Mouse (Mus musculus): Measurements from ENCODE around the gene Ush1g.

Ush1g gene

GRCm38 (mm10) chr11:115289885-115290284, 32.0 kb downstream of the Ush1g start:
- no peak for DNase-seq (ENCODE audit: low spot score in 2 of 2)

DNA sequence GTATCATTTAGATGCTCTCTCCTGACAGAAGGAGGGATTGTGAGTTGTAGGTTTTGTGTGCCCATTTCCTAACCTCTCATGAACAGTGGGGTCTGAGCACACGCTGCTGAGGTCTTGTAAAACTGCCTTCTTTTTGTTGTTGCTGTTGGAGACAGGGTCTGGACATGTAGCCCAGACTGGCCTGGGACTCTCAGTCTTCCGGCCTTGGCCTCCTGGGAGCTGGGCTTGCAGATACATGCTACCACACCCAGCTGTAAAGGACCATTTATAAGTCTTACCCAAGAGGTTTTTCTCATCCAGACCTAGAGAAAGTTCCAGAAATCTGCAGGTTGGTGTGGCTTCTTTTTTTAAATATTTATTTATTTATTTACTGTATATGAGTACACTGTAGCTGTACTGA, 33.5 kb downstream of the Ush1g start:
- no peak for DNase-seq (ENCODE audit: low spot score in 2 of 2)

- no peak for DNase-seq (ENCODE audit: low spot score in 2 of 2)
These were observed 34.5 kb downstream of the Ush1g start for GRCm38 (mm10) chr11:115287386-115287785.

GRCm38 (mm10) chr11:115286201-115286993, 35.4 kb downstream of the Ush1g start:
- DNase-seq (ENCODE audit: low spot score in 2 of 2): no peak

DNA sequence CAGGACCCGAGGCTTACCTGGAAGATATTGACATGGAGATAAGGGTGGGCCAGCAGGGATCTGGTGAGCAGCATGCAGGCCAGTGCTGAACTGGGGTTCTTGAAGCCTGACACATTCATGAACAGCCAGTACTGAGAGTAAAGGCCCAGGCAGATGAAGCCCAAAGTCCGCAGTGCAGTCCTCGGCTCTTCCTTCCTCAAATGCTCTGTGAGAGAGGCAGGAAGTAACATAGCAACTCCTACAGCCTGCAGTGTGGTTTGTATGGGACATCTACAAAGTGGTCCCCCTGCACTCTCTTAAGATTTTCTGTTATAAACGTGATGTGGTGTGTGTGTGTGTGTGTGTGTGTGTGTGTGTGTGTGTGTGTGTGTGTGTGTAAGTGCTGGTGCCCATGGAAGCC, 36.6 kb downstream of the Ush1g start:
- DNase-seq (ENCODE audit: low spot score in 2 of 2): no peak

DNA sequence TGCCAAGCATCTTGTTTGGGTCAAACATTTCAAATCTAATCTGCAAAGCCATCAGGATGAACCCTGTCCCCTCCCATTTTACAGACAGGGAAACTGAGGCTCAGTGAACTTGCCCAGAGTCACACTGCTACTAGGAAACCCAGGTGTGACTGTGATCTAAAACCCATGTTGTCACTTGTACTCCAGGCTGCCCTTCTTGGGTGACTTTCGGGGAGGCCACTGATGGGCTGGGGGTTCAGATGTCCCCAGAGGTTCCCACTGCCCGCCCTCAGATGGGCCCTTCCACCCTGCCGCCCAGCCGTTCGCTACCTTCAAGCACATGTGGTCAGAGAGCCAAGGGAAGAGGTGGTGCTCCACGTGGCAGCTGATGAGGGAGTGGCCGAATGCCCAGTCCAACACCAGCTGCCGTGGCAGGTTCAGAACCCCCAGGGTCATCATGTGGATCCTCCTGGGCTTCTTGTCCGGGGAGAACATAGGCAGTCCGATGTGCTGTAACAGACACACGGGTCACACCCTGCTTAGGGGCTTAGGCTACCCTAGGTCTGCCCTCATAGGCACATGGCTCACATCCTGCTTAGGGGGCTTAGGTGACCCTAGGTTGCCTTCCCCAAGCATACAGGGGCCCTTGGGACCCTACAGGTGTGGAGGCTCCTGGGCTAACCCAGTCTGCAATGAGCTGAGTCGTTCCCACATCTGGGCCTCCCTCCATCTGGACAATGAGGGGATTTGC, 37.8 kb downstream of the Ush1g start:
- no peak for DNase-seq (ENCODE audit: low spot score in 2 of 2)

GRCm38 (mm10) chr11:115283486-115283765, 38.4 kb downstream of the Ush1g start:
- DNase-seq (ENCODE audit: low spot score in 2 of 2): no peak

DNA sequence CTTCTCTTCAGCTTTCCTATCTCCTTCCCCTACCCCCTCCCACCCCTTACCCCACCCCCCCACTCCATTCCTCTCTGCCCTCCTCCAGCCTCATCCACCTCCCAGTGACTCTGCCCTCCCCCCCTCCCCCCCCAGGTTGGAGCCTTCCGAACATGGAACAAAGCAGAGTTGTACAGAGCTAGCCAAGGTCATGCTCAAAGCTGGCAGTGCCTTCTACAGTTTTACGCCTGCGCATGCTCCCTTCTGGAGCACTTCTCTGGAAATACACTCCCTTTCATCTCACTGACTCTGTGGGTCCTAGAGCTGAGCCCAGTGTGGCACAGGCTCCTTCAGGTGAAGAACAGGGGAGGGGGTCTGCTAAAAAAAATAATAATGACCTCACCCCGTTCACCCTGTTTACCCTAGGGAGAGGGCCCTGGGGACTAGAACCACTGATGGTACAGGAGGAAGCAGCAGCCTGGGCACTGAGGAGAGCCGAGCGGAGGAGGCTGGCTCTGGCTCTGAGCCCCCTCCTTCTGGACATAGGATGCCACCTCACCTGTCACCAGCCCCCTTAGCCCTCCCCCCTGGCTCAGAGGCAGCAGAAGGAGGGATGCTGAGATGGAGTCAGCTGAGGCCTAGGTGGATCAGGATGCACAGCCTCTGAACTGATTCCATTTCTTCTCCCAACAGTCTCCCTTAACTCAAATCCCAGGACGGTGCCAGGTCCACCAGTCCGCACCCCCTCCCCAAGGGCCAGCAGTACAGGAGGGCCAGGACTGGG, 38.9 kb downstream of the Ush1g start:
- no peak for DNase-seq (ENCODE audit: low spot score in 2 of 2)

GRCm38 (mm10) chr11:115282295-115282694, 39.5 kb downstream of the Ush1g start:
- no peak for DNase-seq (ENCODE audit: low spot score in 2 of 2)

GRCm38 (mm10) chr11:115279726-115280125, 42.1 kb downstream of the Ush1g start:
- no peak for DNase-seq (ENCODE audit: low spot score in 2 of 2)

- DNase-seq (ENCODE audit: low spot score in 2 of 2): no peak
These were observed 43.7 kb downstream of the Ush1g start for GRCm38 (mm10) chr11:115278176-115278575.

DNA sequence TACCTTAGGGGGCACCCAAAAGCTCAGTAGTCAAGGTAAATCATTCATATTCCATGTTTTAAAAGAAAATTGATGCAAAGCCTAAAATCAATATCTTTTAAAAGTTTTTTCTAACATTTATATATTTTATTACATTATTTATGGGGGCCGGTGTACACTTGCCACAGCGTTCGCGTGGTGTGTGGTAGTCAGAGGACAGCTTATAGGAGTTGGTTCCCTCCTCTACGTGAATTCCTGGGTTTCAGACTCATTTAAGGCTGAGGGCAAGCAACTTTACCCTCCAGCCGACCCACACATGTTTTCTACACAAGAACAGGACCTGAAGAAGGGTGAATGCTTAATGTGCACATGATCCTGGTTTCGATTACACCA, 44.3 kb downstream of the Ush1g start:
- no peak for DNase-seq (ENCODE audit: low spot score in 2 of 2)

DNA sequence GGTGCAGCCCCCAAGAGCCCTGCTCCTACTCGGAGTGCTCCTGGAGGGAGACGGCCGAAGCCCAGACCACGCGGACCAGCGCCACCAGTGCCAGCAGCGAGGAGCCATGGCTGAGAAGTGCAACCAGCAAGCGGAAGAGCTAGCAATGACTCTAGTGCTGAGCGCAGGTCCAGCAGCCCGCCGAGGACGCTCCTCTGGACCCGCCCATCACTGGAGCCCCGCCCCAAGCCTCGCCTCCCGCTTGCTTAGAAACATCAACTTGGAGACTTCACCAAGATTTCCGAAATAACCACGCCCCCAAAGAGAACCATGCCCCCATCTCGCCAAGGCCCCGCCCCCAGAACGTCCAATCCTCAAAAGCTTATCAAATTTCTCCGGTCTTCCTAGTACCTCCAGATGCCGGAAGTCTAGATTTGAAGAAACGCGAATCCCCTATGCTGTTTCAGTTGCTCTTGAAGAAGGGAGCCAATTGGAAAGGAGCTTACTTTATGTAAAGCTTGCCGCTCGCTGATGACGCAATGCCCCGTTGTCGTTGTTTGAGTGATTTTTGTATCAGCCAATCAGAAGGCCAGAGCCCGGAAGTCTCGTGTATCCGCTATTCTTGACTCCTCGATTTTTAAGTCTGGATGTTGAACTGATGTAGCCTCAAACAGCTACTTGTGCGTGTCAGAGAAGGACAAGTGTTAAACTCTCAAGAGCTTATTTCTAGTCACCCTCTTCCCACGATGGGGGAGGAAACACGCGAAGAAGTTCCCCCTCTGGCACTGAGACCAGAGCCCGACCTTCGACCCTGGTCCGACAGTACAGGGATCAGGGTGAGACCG, 44.8 kb downstream of the Ush1g start, which contains the start of gene Fdxr:
Gene Fdxr (minus strand): TSS at position 271 of the 824 bp plus-strand sequence.
- peak; percentile 92 to 99 for DNase-seq (ENCODE audit: low spot score in 2 of 2)

DNA sequence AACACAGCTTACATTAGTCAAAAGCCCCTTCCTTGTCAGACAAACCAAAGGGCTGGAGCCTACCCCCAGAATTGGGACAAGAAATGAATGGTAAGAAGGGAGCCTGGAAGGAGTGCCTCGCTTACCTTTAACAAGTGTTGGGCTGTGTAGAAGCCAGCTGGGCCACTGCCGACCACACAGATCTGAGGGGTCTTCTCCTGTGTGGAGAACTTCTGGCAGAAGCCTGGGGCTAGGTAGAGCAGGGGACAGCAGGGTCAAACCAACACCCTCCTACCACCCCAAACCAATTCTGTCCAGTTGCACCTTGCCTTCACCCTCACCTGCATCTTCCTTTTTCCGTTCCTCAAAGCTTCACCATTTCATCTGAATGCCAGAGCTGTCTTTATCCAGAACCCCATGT, 45.9 kb downstream of the Ush1g start:
- DNase-seq (ENCODE audit: low spot score in 2 of 2): no peak

GRCm38 (mm10) chr11:115275509-115275908, 46.3 kb downstream of the Ush1g start:
- DNase-seq (ENCODE audit: low spot score in 2 of 2): no peak

DNA sequence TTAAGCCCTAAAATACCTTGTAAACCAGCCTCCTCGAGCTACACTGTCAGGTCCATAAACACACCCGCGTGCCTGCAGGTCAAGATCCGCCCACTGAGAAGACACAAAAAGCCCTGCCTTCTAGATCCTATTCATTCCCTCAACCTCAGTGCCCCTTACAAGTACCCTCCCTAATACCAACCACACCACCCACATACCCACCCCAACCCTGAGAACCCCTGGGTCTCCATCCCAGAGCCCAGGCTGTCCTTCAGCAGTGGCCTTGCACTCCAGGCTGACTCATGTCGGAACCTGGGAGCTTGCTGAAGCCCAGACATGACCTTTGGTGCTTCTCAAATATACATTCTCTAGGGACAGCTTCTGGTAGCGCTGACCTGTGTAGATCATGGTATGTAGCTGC, 47.1 kb downstream of the Ush1g start:
- DNase-seq (ENCODE audit: low spot score in 2 of 2): no peak

DNA sequence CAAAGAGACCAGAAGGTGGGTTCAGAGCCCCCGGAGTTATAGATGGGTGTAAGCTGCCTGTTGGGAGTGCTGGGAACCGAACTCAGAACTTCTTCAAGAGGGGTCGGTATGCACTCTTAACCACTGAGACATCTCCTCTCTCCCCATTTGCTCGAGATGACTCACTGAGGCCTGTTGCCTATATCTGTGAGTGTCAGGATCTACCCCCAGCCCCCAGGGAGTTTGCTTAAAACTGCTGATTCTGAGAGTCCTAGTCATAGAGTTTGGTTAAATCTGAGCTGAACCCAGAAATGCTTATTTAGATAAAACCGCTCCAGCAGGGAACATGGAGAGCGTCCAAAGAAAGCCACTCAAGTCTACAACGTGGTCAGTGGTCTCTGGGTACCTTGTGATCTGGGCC, 47.7 kb downstream of the Ush1g start:
- DNase-seq (ENCODE audit: low spot score in 2 of 2): no peak

DNA sequence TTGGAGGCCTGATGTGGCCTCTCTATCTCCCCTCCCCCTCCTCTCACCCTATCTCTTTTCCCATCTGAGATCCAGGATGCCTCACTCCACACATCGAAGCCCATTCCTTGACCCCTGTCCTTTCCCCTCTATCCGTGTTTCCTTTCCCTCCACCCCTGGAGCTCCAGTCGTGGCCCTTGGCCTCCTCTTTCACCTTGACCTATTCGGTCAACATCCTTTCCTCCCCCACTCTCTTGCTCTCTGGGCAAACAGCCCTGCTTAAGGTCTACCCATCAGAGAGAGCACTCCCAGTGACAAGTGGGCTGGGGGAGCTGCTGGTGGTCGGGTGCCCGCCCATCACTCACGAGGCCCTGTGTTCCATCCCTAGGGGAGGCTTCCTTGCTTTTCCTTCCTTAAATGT, 48.1 kb downstream of the Ush1g start:
- no peak for DNase-seq (ENCODE audit: low spot score in 2 of 2)

GRCm38 (mm10) chr11:115272894-115273498, 48.8 kb downstream of the Ush1g start:
- DNase-seq (ENCODE audit: low spot score in 2 of 2): no peak

- no peak for DNase-seq (ENCODE audit: low spot score in 2 of 2)
These were observed 50.4 kb downstream of the Ush1g start for GRCm38 (mm10) chr11:115271481-115271880.

GRCm38 (mm10) chr11:115271052-115271451, 50.8 kb downstream of the Ush1g start:
- DNase-seq (ENCODE audit: low spot score in 2 of 2): no peak

All from spleen, postnatal 10 days (tissue).